Mouse (Mus musculus): Measurements from ENCODE around the gene Rin2. TPM values are rescaled to one million over a fixed set of nuclear protein-coding genes. Genes with fewer than 3 reads are reported as not detected.

Rin2 gene
- polyA plus RNA-seq, 1 experiment, result 0.02 TPM

DNA sequence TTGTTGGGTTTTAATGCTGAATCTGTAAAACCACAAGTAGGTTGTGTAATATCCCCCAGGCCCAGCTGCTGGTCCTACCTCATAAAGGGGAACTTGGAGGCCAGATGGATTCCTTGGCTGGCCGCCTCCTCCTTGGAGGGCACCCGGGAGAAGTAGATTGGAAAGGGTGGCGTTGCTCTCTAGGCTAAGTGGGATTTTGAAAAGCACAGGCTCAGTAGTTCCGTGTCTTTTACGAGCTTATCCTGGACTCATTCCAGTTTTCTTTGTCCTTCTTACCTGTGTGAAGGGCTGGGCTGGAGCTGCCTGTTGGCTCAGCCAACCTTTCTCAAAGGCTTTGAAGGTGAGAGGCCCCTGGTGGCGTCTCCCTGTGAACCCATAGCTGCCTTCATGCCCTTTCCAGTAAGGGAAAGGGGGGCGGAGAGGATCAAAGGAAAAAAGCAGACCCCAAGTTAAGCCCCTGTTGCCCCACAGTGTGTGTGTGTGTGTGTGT lies 184.5 kb downstream of the Rin2 start:
- no peaks in the 10 kb centered on the region for H3K9me3 ChIP-seq (ENCODE audit: control insufficient read depth, low read length)
- no peak overlapping the region for H3K4me3 ChIP-seq (replicated peaks)
- H3K4me1 ChIP-seq (ENCODE audit: control insufficient read depth), result no peaks in the 10 kb centered on the region
- H3K36me3 ChIP-seq (ENCODE audit: control insufficient read depth), result no peaks in the 10 kb centered on the region
- no peaks in the 10 kb centered on the region; the same call in 1 of the 2 replicates for H3K27me3 ChIP-seq (ENCODE audit: control insufficient read depth)
- TF ChIP-seq TAL1 (IDR thresholded peaks at IDR 0.05; ENCODE audit: low read length), result no peak
- TF ChIP-seq GATA1 (IDR thresholded peaks at IDR 0.05; ENCODE audit: low read length), result no peak

DNA sequence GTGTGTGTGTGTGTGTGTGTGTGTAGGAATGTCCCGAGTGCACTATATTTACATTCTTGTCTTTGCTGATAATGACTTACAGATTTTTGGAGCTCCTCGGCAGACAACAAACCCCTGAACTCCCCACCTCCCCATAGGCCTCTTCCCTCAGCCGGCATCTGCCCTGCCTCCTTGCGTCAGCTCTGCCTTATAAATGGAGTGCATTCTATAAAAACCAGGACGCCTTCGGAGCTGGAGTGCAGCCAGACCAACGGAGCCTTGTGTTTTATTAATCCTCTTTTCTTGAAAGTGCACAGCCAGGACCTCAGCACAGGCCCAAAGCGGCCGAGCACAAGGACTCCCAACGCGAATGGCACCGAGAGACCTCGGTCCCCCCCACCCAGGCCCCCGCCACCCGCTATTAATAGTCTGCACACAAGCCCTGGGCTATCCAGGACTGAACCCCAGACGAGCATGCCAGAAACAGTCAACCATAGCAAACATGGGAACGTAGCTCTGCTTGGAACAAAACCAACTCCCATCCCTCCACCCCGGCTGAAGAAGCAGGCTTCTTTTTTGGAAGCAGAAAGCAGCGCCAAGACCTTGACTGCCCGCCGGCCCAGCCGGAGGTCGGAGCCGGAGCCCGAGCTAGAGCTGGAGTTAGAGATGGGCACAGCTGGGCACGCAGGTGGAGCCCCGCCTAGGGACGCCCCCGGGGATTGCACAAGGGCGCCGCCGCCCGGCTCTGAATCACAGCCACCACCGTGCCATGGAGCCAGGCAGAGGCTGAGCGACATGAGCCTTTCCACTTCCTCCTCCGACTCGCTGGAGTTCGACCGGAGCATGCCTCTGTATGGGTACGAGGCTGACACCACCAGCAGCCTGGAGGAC lies 185.2 kb downstream of the Rin2 start:
- H3K9me3 ChIP-seq (ENCODE audit: control insufficient read depth, low read length), result no peaks in the 10 kb centered on the region
- TF ChIP-seq GATA1 (IDR thresholded peaks at IDR 0.05; ENCODE audit: low read length) (no peak), TAL1 (IDR thresholded peaks at IDR 0.05; ENCODE audit: low read length) (no peak)
- no peak overlapping the region for H3K4me3 ChIP-seq (replicated peaks)
- H3K36me3 ChIP-seq (ENCODE audit: control insufficient read depth), result no peaks in the 10 kb centered on the region
- no peaks in the 10 kb centered on the region for H3K4me1 ChIP-seq (ENCODE audit: control insufficient read depth)
- no peaks in the 10 kb centered on the region; the same call in 1 of the 2 replicates for H3K27me3 ChIP-seq (ENCODE audit: control insufficient read depth)

DNA sequence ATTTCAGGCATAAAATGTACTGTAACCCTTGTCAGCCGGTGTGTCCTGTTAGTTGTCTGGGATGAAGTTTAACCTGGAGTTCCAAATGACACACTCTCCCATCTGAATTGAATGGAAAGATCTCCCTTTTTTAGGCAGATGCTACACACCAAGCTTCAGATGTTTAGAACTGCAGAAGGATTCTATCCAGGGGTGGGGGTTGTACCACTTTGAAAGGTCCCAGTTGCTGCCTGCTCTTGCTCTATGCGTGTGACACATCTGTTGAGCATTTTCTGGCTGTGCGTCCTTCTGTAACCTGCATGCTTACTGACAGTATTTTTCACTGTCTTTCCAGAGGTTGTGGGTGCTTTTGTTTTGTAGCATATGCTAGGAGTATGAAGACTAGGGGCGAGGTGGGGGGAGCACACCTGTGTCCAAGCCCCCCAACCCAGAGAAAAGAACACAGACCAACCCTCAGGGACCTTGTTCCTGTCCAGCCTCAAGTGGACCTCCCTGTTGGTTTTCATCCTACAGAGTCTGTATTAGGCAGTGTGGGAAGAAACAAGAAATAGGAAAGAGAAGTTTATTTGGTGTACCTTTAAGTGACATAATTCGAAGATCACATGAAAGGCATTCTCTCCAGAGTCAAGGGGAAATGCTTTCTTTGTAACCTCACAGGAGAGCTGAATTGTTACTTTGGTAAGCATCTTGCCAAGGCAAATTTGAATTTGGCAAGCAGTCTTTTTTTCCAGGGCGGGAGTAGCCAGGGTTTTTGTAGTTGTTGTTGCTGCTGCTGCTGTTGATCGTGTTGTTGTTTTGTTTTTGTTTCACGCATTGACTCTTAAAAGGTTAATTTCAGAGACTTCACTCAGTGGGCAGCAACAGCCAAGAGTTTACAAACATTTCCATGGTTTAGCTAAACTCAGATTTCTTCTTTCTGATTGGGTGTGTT lies 186.4 kb downstream of the Rin2 start:
- no peak for TF ChIP-seq TAL1 (IDR thresholded peaks at IDR 0.05; ENCODE audit: low read length)
- H3K4me1 ChIP-seq (ENCODE audit: control insufficient read depth), result no peaks in the 10 kb centered on the region
- H3K36me3 ChIP-seq (ENCODE audit: control insufficient read depth), result no peaks in the 10 kb centered on the region
- H3K9me3 ChIP-seq (ENCODE audit: control insufficient read depth, low read length), result no peaks in the 10 kb centered on the region
- H3K27me3 ChIP-seq (ENCODE audit: control insufficient read depth), result no peaks in the 10 kb centered on the region; the same call in 1 of the 2 replicates
- no peak overlapping the region for H3K4me3 ChIP-seq (replicated peaks)

DNA sequence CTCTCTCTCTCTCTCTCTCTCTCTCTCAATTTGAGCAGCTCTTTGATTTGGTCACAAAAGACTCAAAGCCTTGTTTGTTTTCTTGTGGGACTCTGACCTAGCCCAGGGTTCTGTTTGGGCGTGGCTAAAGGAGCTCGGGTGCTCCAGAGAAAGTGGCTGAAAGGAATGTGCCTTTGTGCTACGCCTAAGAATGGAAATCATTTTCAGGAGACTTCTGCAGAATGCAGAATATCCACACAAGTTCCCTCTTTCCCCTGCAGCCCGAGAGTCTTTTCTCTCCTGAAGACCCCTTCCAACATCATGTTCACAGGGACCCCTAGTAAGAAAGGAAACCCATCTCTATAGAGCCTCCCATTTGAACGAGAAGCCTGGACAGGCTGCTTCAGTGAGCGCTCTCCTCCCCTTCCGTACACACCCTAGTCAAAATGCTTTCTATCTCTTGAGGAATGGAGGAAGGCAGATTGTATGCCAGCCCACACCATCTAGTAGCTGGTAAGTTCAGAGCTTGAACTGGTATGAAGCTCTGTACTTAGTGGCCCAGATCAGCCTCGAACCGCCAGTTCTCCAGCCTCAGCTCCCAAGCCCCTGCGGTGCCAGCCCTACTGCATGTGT lies 187.3 kb downstream of the Rin2 start:
- Histone ChIP-seq H3K4me1 (ENCODE audit: control insufficient read depth) (no peaks in the 10 kb centered on the region), H3K9me3 (ENCODE audit: control insufficient read depth, low read length) (peaks cover 8% of the 10 kb centered on the region), H3K36me3 (ENCODE audit: control insufficient read depth) (no peaks in the 10 kb centered on the region), H3K27me3 (ENCODE audit: control insufficient read depth) (no peaks in the 10 kb centered on the region; the same call in 1 of the 2 replicates), H3K4me3 (replicated peaks) (no peak overlapping the region)
- TF ChIP-seq GATA1 (IDR thresholded peaks at IDR 0.05; ENCODE audit: low read length) (no peak), TAL1 (IDR thresholded peaks at IDR 0.05; ENCODE audit: low read length) (no peak)

DNA sequence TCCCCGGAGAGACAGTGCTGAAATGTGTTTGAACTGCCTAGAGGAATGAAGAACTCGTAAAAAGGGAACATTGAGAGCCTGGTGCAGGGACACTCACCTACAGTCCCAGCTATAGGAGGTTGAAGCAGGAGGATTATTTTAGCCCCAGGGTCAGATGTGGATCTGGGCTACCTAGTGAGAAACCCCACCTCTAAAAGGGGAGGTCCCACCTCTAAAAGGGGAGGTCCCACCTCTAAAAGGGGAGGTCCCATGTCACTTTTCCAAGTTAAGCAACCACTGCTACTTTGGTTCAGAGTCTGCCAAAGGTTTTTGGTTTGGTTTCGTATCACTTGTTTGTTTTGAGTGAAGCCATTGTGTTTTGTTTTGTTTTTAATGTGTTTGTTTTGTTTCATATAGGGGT lies 190.3 kb downstream of the Rin2 start:
- Histone ChIP-seq H3K36me3 (ENCODE audit: control insufficient read depth) (no peaks in the 10 kb centered on the region), H3K27me3 (ENCODE audit: control insufficient read depth) (no peaks in the 10 kb centered on the region; the same call in 1 of the 2 replicates), H3K9me3 (ENCODE audit: control insufficient read depth, low read length) (peaks cover 20% of the 10 kb centered on the region), H3K4me3 (replicated peaks) (no peak overlapping the region), H3K4me1 (ENCODE audit: control insufficient read depth) (no peaks in the 10 kb centered on the region)
- TF ChIP-seq TAL1 (IDR thresholded peaks at IDR 0.05; ENCODE audit: low read length) (no peak), GATA1 (IDR thresholded peaks at IDR 0.05; ENCODE audit: low read length) (no peak)

DNA sequence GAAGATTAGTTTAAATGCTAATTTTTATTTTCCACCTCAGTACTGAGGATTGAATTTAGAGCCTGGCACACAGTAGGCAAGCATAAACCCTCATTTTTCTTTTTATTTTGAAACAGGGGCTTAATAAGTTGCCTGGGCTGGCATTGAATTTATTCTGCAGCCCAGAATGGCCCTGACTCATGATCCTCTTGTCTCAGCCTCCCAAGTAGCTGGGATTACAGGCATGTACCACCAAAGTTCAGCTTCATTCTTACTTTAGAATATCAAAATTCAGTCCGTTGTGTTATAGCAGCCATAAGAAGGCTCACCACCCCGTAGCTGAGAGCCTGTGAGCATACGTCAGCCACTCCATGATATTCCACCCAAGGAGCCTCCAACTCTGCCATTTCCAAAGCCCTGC lies 191.2 kb downstream of the Rin2 start:
- TF ChIP-seq GATA1 (IDR thresholded peaks at IDR 0.05; ENCODE audit: low read length), result no peak
- no peak for TF ChIP-seq TAL1 (IDR thresholded peaks at IDR 0.05; ENCODE audit: low read length)
- Histone ChIP-seq H3K4me3 (replicated peaks) (no peak overlapping the region), H3K4me1 (ENCODE audit: control insufficient read depth) (no peaks in the 10 kb centered on the region), H3K9me3 (ENCODE audit: control insufficient read depth, low read length) (peaks cover 20% of the 10 kb centered on the region), H3K36me3 (ENCODE audit: control insufficient read depth) (no peaks in the 10 kb centered on the region), H3K27me3 (ENCODE audit: control insufficient read depth) (no peaks in the 10 kb centered on the region)

DNA sequence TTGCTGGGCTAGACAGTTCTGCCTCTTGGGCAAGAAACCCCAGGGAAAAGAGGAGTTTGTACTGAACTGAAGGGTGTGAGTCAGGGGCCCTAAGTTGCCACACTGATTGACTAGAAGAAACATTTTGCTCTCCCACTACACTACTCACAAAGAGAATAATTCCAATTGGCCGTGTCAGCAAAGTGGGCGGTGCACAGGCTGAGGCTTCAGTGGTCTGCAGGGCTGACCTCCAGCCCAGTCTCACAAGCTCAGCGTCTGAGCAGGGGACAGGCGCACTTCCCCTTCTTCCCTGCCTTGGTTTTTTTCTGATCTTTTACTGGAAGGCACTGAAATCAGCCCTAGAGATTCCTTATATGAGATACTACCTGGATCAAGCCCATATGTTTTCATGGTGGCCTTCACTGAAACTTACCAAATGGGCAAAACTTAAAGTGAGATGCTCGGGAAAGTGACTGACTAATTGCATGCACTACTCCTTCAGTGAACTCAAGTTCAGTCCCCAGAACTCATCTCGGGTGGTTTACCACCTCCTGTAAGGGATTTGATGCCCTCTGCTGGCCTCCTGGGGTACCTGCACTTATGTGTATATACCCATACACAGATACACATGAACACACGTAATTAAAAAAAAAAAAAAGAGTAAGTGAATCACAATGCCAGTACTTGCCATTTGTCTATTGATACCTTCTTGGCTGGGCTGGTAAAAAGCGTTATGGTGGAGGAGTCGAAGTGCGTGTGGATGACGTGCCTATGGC lies 191.9 kb downstream of the Rin2 start:
- H3K9me3 ChIP-seq (ENCODE audit: control insufficient read depth, low read length), result peaks cover 20% of the 10 kb centered on the region
- H3K27me3 ChIP-seq (ENCODE audit: control insufficient read depth), result no peaks in the 10 kb centered on the region
- no peaks in the 10 kb centered on the region for H3K4me1 ChIP-seq (ENCODE audit: control insufficient read depth)
- no peak for TF ChIP-seq GATA1 (IDR thresholded peaks at IDR 0.05; ENCODE audit: low read length)
- TF ChIP-seq TAL1 (IDR thresholded peaks at IDR 0.05; ENCODE audit: low read length), result no peak
- no peaks in the 10 kb centered on the region for H3K36me3 ChIP-seq (ENCODE audit: control insufficient read depth)
- no peak overlapping the region for H3K4me3 ChIP-seq (replicated peaks)

DNA sequence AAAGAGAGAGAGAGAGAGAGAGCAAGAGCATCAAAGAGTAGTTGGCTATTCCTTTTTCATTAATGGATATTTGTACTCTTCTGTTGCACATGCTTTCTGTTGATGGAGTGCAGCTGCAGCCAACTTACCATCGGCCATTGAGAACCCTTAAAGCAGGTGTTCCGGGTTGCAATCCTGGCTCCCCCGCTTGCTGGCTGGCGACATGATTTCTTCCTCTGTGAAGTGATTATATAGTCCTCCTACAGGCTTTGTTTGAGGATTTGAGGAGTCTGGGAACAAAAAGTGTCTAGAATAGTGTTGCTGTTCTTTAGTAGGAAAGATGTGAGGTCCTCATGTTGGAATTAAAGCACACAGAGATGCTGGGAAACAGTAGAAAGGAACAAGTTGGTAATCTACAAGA lies 196.3 kb downstream of the Rin2 start:
- no peaks in the 10 kb centered on the region for H3K4me1 ChIP-seq (ENCODE audit: control insufficient read depth)
- H3K4me3 ChIP-seq (replicated peaks), result no peak overlapping the region
- H3K36me3 ChIP-seq (ENCODE audit: control insufficient read depth), result no peaks in the 10 kb centered on the region
- peaks cover 20% of the 10 kb centered on the region for H3K9me3 ChIP-seq (ENCODE audit: control insufficient read depth, low read length)
- TF ChIP-seq TAL1 (IDR thresholded peaks at IDR 0.05; ENCODE audit: low read length) (no peak), GATA1 (IDR thresholded peaks at IDR 0.05; ENCODE audit: low read length) (no peak)
- no peaks in the 10 kb centered on the region for H3K27me3 ChIP-seq (ENCODE audit: control insufficient read depth)
